Mouse (Mus musculus) liver, embryonic 16.5 days (tissue): Measurements from ENCODE around the gene Il13. TPM values are rescaled to one million over a fixed set of nuclear protein-coding genes. Genes with fewer than 3 reads are reported as not detected.

Source experiments
- ATAC-seq: fragments of 200-750 bp; cut with Nextera tagmentation; 2 replicates; pipeline ENCODE4 v1.8.0; 2017; ENCODE audit warnings: low read depth, mild to moderate bottlenecking, moderate number of reproducible peaks, moderate library complexity
- H3K27ac ChIP-seq: fragments of 300-500 bp; sonication (generic); 2 replicates; pipeline ENCODE4 v1.5.1; 2014; ENCODE audit warnings: mild to moderate bottlenecking, low read length
- H3K27me3 ChIP-seq: fragments of 300-500 bp; sonication (generic); 2 replicates; pipeline ENCODE4 v1.6.1; 2014; ENCODE audit warnings: low read depth, low read length, mixed read lengths; ENCODE audit not compliant: control insufficient read depth, insufficient read depth
- H3K36me3 ChIP-seq: fragments of 300-500 bp; sonication (generic); 2 replicates; pipeline ENCODE4 v1.6.1; 2014; ENCODE audit warnings: mild to moderate bottlenecking; ENCODE audit not compliant: control insufficient read depth, insufficient read depth
- H3K4me1 ChIP-seq: fragments of 300-500 bp; sonication (generic); 2 replicates; pipeline ENCODE4 v1.6.1; 2014; ENCODE audit warnings: low read depth, low read length, mixed read lengths; ENCODE audit not compliant: control insufficient read depth
- H3K4me2 ChIP-seq: fragments of 300-500 bp; sonication (generic); 2 replicates; pipeline ENCODE4 v1.6.1; 2014; ENCODE audit warnings: low read depth, low read length, mixed read lengths
- H3K4me3 ChIP-seq: fragments of 300-500 bp; sonication (generic); 2 replicates; pipeline ENCODE4 v1.5.1; 2014; ENCODE audit warnings: low read depth, mild to moderate bottlenecking, low read length
- H3K9ac ChIP-seq: fragments of 300-500 bp; sonication (generic); 2 replicates; pipeline ENCODE4 v1.6.1; 2014; ENCODE audit warnings: low read depth, low read length
- H3K9me3 ChIP-seq: fragments of 300-500 bp; sonication (generic); replicated peaks from 2 replicates; pipeline ENCODE4 v1.6.1; 2016; ENCODE audit warnings: low read length; ENCODE audit not compliant: control insufficient read depth
- WGBS: fragments of 180-500 bp; shearing (Covaris S2); extraction: QIAGEN DNeasy Blood & Tissue Kit; methylation state at CpG from one replicate; pipeline ENCODE4 v1.1.7; 2014; ENCODE audit not compliant: insufficient replicate concordance; 5-methylcytosine and 5-hydroxymethylcytosine counted together
- polyA plus RNA-seq: library from polyadenylated mRNA; unstranded; fragments of >200 nt; fragmentation: Nextera tagmentation; extraction: Ambion mirVana; gene quantifications from 2 replicates; pipeline ENCODE4 v1.2.1, GENCODE M21; 2015

The Il13 gene
- polyA plus RNA-seq, 1 experiment from 2014 or later, result not detected

DNA sequence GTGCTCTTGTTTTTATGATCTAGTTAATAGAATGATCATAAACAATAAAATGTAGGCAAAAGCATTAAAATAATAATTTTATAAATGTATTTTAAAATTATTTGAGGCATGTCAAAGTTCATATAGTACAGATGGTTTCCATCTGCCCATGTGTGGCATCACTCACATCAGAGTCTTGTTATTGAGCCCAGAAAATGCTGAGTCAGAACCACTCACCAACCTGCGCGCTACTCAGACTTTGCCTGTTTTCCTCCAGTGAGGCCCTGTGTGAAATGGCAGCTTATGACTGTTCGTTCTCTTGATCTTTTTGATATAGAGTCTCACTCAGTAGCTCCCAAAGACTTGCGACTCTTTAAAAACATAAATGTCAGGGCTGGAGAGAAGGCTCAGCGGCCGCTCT lies 49.0 kb downstream of the Il13 start:
- H3K36me3 ChIP-seq, result no peaks in the 10 kb centered on the region
- H3K9me3 ChIP-seq, result no peaks in the 10 kb centered on the region
- no peak overlapping the region for H3K4me2 ChIP-seq
- H3K4me1 ChIP-seq, result no peaks in the 10 kb centered on the region; the same call in 1 of the 2 replicates
- H3K4me3 ChIP-seq, result no peak overlapping the region
- no peaks in the 10 kb centered on the region for H3K27me3 ChIP-seq
- no peak overlapping the region for H3K27ac ChIP-seq
- 73% methylated on average over 6 of the region's 6 CpGs for WGBS
- no peak for ATAC-seq
- H3K9ac ChIP-seq, result no peak overlapping the region

DNA sequence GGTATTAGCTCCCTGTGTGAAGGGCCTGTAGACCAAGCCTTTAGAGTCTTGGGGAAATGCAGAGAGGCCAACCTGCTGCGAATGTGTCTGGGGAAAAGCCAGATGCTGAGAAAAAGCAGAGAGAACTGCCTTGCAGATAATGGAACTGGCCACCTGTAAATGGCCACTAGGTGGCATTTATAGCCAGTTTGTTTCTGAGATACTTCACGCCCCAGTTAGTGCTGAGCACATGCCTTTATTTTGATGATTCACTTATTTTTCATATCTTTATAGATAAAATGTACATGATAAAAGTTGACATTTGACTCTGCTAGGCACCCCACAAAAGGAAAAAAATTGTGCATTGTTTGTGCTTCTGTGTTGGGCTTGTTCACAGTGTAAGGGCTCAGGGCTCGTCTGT lies 49.7 kb downstream of the Il13 start:
- no peak overlapping the region for H3K27ac ChIP-seq
- no peaks in the 10 kb centered on the region for H3K9me3 ChIP-seq
- no peak for ATAC-seq
- H3K4me2 ChIP-seq, result no peak overlapping the region
- no peaks in the 10 kb centered on the region for H3K27me3 ChIP-seq
- WGBS, result 55% methylated on average over 3 of the region's 3 CpGs
- no peaks in the 10 kb centered on the region; the same call in 1 of the 2 replicates for H3K4me1 ChIP-seq
- no peak overlapping the region for H3K4me3 ChIP-seq
- H3K9ac ChIP-seq, result no peak overlapping the region
- no peaks in the 10 kb centered on the region for H3K36me3 ChIP-seq

DNA sequence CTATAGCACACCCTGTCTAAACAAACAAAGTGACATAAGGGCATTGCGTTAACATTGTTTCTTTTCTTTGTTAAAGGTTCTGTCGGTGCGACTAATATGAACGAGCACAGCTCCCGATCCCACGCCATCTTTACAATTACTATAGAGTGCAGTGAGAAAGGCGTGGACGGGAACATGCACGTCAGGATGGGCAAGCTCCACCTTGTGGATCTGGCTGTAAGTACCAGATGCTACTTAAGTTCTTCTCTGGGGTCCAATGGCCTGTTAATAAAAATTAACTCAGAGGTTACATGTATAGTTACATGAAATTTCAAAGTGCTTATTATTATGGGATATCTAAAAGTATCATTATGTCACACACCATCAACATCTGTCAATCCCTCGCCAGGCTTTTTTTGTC lies 51.4 kb downstream of the Il13 start:
- Histone ChIP-seq H3K9ac (no peak overlapping the region), H3K4me1 (no peaks in the 10 kb centered on the region; the same call in 1 of the 2 replicates), H3K36me3 (no peaks in the 10 kb centered on the region), H3K27ac (no peak overlapping the region), H3K4me2 (no peak overlapping the region), H3K9me3 (no peaks in the 10 kb centered on the region), H3K27me3 (no peaks in the 10 kb centered on the region), H3K4me3 (no peak overlapping the region)
- WGBS, result 74% methylated on average over 10 of the region's 10 CpGs
- no peak for ATAC-seq

Other genes starting within 250 kb of the Il13 start
- 71.4 and 78.2 TPM in 2 replicates for gene Leap2, start 211.5 kb downstream of the Il13 start, polyA plus RNA-seq
- gene Uqcrq, start 203.9 kb downstream of the Il13 start, polyA plus RNA-seq, result 513 and 549 TPM in 2 replicates
- gene Gdf9, start 203.7 kb downstream of the Il13 start, polyA plus RNA-seq, result 0.41 and 0.43 TPM in 2 replicates
- 0.18 and 0.22 TPM in 2 replicates for gene Gm10447, start 177.6 kb downstream of the Il13 start, polyA plus RNA-seq
- gene Shroom1, start 177.5 kb downstream of the Il13 start, polyA plus RNA-seq, result 3.1 and 4.1 TPM in 2 replicates
- not detected in 2 replicates for gene Gm9837, start 164.2 kb downstream of the Il13 start, polyA plus RNA-seq
- gene Gm9945, start 154.5 kb downstream of the Il13 start, polyA plus RNA-seq, result 0.49 and 0.64 TPM in 2 replicates
- gene Sowaha, start 154.4 kb downstream of the Il13 start, polyA plus RNA-seq, result 13.5 and 15.9 TPM in 2 replicates
- gene Sept8, start 115.4 kb downstream of the Il13 start, polyA plus RNA-seq, result 16.5 and 18.9 TPM in 2 replicates
- 7.4 and 9.7 TPM in 2 replicates for gene Kif3a, start 67.3 kb downstream of the Il13 start, polyA plus RNA-seq
- gene Il4, start 16.0 kb downstream of the Il13 start, polyA plus RNA-seq, result 0.20 and 0.27 TPM in 2 replicates
- 12.4 and 12.9 TPM in 2 replicates for gene Rad50, start 72.6 kb upstream of the Il13 start, polyA plus RNA-seq
- gene Il5, start 86.1 kb upstream of the Il13 start, polyA plus RNA-seq, result not detected in 2 replicates
- 14.8 and 17.7 TPM in 2 replicates for gene Irf1, start 135.3 kb upstream of the Il13 start, polyA plus RNA-seq
- 0.19 TPM in 1 of 2 replicates, not detected in the other for gene Gm17334, start 138.5 kb upstream of the Il13 start, polyA plus RNA-seq
- gene Gm12216, start 224.6 kb upstream of the Il13 start, polyA plus RNA-seq, result 0.08 and 0.44 TPM in 2 replicates